Mouse (Mus musculus) CH12.LX (cell line): ENCODE results near the gene Fhit. TPM values are rescaled to one million over a fixed set of nuclear protein-coding genes. Genes with fewer than 3 reads are reported as not detected.
A peak's percentile ranks its signal among the peaks of the same experiment; 100 is the strongest.
"Not testable (repeated sequence)": the region's sequence is repeated elsewhere in the genome, so short reads cannot be mapped to it uniquely, and the experiment has no call there.

ENCODE experiments used
- DNase-seq: peaks from one replicate; pipeline ENCODE4 v3.0.0-alpha.2; 2013; ENCODE audit errors: extremely low read depth
- H3K27ac ChIP-seq: 2 replicates; pipeline ENCODE4 v1.5.1; 2012; ENCODE audit warnings: low read depth, mild to moderate bottlenecking, control low read depth, moderate library complexity; ENCODE audit not compliant: insufficient read depth
- H3K27me3 ChIP-seq: replicated peaks from 2 replicates; pipeline ENCODE3; 2012; ENCODE audit warnings: inconsistent platforms
- H3K36me3 ChIP-seq, 2 experiments: replicated peaks in 1 of 2; 2 replicates each; pipeline versions ENCODE3 to v1.6.1; 2012; ENCODE audit warnings: inconsistent platforms in 1 of 2, low read length in 1 of 2, mild to moderate bottlenecking in 1 of 2, mixed read lengths in 1 of 2, moderate library complexity in 1 of 2; ENCODE audit not compliant: control insufficient read depth in 1 of 2, insufficient read depth in 1 of 2
- H3K4me1 ChIP-seq, 2 experiments: 2 replicates each; pipeline ENCODE4 v1.6.1; 2012; ENCODE audit warnings: inconsistent platforms in 1 of 2, moderate library complexity in 1 of 2; ENCODE audit not compliant: insufficient read depth in 2 of 2, control insufficient read depth in 1 of 2
- H3K4me2 ChIP-seq: 2 replicates; pipeline ENCODE4 v1.6.1; 2012; ENCODE audit warnings: low read depth, mild to moderate bottlenecking, control low read depth; ENCODE audit not compliant: poor library complexity, insufficient read depth, severe bottlenecking
- H3K4me3 ChIP-seq, 3 experiments: fragments of 150-350 bp in 1 of 3; sonication (generic) in 1 of 3; replicated peaks in 1 of 3; 2 replicates each; pipeline versions ENCODE3 to v1.5.1; 2011 to 2012; ENCODE audit warnings: low read depth in 2 of 3, low read length in 2 of 3, mild to moderate bottlenecking in 2 of 3, moderate library complexity in 2 of 3, control low read depth in 1 of 3, improper control_type of control experiment in 1 of 3, inconsistent platforms in 1 of 3, mixed read lengths in 1 of 3; ENCODE audit not compliant: poor library complexity in 1 of 3
- H3K79me2 ChIP-seq: replicated peaks from 2 replicates; pipeline ENCODE4 v1.6.1; 2012; ENCODE audit warnings: mild to moderate bottlenecking, moderate library complexity; ENCODE audit not compliant: control insufficient read depth, poor library complexity, insufficient read depth, severe bottlenecking; ENCODE audit errors: extremely low read depth
- H3K9ac ChIP-seq: 2 replicates; pipeline ENCODE4 v1.6.1; 2012; ENCODE audit warnings: low read depth, mild to moderate bottlenecking, control low read depth, moderate library complexity; ENCODE audit not compliant: insufficient read depth
- H3K9me3 ChIP-seq: replicated peaks from 2 replicates; pipeline ENCODE3; 2012; ENCODE audit warnings: low read length, inconsistent platforms, mixed read lengths
- CTCF ChIP-seq, 2 experiments: IDR thresholded peaks in 1 of 2; conservative IDR thresholded peaks in 1 of 2; 2 replicates each; pipeline ENCODE4 v1.5.1; 2011 to 2012; ENCODE audit warnings: low read depth in 2 of 2, low read length in 2 of 2, improper control_type of control experiment in 1 of 2, inconsistent platforms in 1 of 2, mild to moderate bottlenecking in 1 of 2, moderate library complexity in 1 of 2
- E2F4 ChIP-seq: IDR thresholded peaks from 2 replicates; pipeline ENCODE4 v1.6.1; 2011; ENCODE audit warnings: low read depth, low read length, improper control_type of control experiment; ENCODE audit not compliant: insufficient replicate concordance
- ELF1 ChIP-seq: IDR thresholded peaks from 2 replicates; pipeline ENCODE4 v1.6.1; 2014; ENCODE audit warnings: low read depth, mild to moderate bottlenecking, inconsistent platforms, low read length, improper control_type of control experiment
- EP300 ChIP-seq: IDR thresholded peaks from 2 replicates; pipeline ENCODE4 v1.6.1; 2011; ENCODE audit warnings: low read length, improper control_type of control experiment
- ETS1 ChIP-seq: conservative IDR thresholded peaks from 2 replicates; pipeline ENCODE4 v1.6.1; 2012; ENCODE audit warnings: low read depth, mild to moderate bottlenecking, inconsistent platforms, low read length, improper control_type of control experiment, moderate library complexity
- HCFC1 ChIP-seq: IDR thresholded peaks from 2 replicates; pipeline ENCODE4 v1.6.1; 2012; ENCODE audit warnings: low read depth, mild to moderate bottlenecking, inconsistent platforms, low read length, improper control_type of control experiment
- JUN ChIP-seq: IDR thresholded peaks from 2 replicates; pipeline ENCODE4 v1.6.1; 2011; ENCODE audit warnings: low read depth, mild to moderate bottlenecking, low read length, improper control_type of control experiment, moderate library complexity; ENCODE audit not compliant: insufficient read depth
- JUND ChIP-seq: conservative IDR thresholded peaks from 2 replicates; pipeline ENCODE4 v1.6.1; 2011; ENCODE audit warnings: low read depth, low read length, improper control_type of control experiment
- KAT2A ChIP-seq: IDR thresholded peaks from 2 replicates; pipeline ENCODE4 v1.6.1; 2012; ENCODE audit warnings: low read length, improper control_type of control experiment, inconsistent platforms; ENCODE audit not compliant: insufficient replicate concordance
- MAFK ChIP-seq: IDR thresholded peaks from 2 replicates; pipeline ENCODE4 v1.6.1; 2011; ENCODE audit warnings: low read length, improper control_type of control experiment; ENCODE audit not compliant: insufficient replicate concordance
- MAX ChIP-seq: IDR thresholded peaks from 2 replicates; pipeline ENCODE4 v1.6.1; 2011; ENCODE audit warnings: low read length, improper control_type of control experiment
- MAZ ChIP-seq: IDR thresholded peaks from 2 replicates; pipeline ENCODE4 v1.6.1; 2012; ENCODE audit warnings: low read depth, mild to moderate bottlenecking, inconsistent platforms, low read length, improper control_type of control experiment, moderate library complexity
- MXI1 ChIP-seq: IDR thresholded peaks from 2 replicates; pipeline ENCODE4 v1.6.1; 2011; ENCODE audit warnings: mild to moderate bottlenecking, low read depth, low read length, improper control_type of control experiment
- NELFE ChIP-seq: IDR thresholded peaks from 2 replicates; pipeline ENCODE4 v1.6.1; 2011; ENCODE audit warnings: low read depth, low read length, improper control_type of control experiment
- PAX5 ChIP-seq: IDR thresholded peaks from 2 replicates; pipeline ENCODE4 v1.6.1; 2012; ENCODE audit warnings: low read length, inconsistent platforms, mixed read lengths
- SMC3 ChIP-seq: IDR thresholded peaks from 2 replicates; pipeline ENCODE4 v1.6.1; 2011; ENCODE audit warnings: low read depth, low read length, improper control_type of control experiment
- UBTF ChIP-seq: IDR thresholded peaks from 2 replicates; pipeline ENCODE4 v1.6.1; 2012; ENCODE audit warnings: low read depth, mild to moderate bottlenecking, inconsistent platforms, low read length, improper control_type of control experiment, moderate library complexity
- ZC3H11A ChIP-seq: IDR thresholded peaks from 2 replicates; pipeline ENCODE4 v1.6.1; 2012; ENCODE audit warnings: low read depth, mild to moderate bottlenecking, inconsistent platforms, low read length, improper control_type of control experiment
- ZKSCAN1 ChIP-seq: IDR thresholded peaks from 2 replicates; pipeline ENCODE4 v1.6.1; 2012; ENCODE audit warnings: low read depth, inconsistent platforms, low read length, improper control_type of control experiment, borderline replicate concordance
- ZMIZ1 ChIP-seq: IDR thresholded peaks from 2 replicates; pipeline ENCODE4 v1.6.1; 2012; ENCODE audit warnings: low read depth, mild to moderate bottlenecking, inconsistent platforms, low read length, improper control_type of control experiment
- ZNF384 ChIP-seq: IDR thresholded peaks from 2 replicates; pipeline ENCODE4 v1.6.1; 2012; ENCODE audit warnings: low read depth, low read length, improper control_type of control experiment, inconsistent platforms
- dilution Hi-C: fragments of 300-500 bp; cut with MboI; formaldehyde crosslinking; loops from 2 replicates; pipeline ENCODE4 v1.14.3; 2020; ENCODE audit warnings: low sequenced_read_pairs; ENCODE audit not compliant: extremely low pct_unique_long_range_greater_than_20kb, extremely low pct_ligation_motif_present
- in situ Hi-C: fragments of 300-500 bp; cut with MboI; formaldehyde crosslinking; loops from 3 replicates; pipeline ENCODE4 v1.14.3; 2019; ENCODE audit warnings: low sequenced_read_pairs, low pct_ligation_motif_present, low pct_unique_long_range_greater_than_20kb, mixed read lengths
- polyA plus RNA-seq: library from polyadenylated mRNA; unstranded; fragments of >175 nt; gene quantifications from 2 replicates; pipeline ENCODE4 v1.2.1, GENCODE M21; 2012; ENCODE audit warnings: low read depth; ENCODE audit not compliant: insufficient read length
- total RNA-seq, 2 experiments: library from RNA; depleted of rRNA; stranded (reverse); fragments of 300-350 nt in 1 of 2; fragments of >200 nt in 1 of 2; gene quantifications; 2 replicates each; pipeline ENCODE4 v1.2.3; 2012 to 2014

The Fhit gene
- total and polyA plus RNA-seq, 3 experiments = 0.64 to 1.9 (median 0.64) TPM

DNA sequence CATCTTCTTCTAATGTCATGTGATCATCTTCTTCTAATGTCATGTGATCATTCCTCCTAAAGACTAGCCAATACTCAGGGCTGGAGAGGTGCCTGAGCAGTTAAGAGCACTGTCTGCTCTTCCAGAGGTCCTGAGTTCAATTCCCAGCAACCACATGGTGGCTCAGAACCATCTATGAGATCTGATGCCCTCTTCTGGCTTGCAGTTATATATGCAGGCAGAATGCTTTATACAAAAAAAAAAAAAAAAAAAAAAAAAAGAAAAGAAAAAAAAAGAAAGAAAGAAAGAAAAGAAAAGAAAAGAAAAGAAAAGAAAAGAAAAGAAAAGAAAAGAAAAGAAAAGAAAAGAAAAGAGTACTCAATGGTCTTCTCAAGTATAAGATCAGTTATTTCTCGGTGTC is 407.0 kb downstream of the Fhit start:
- in situ Hi-C loops, H3K36me3 ChIP-seq, H3K4me3 ChIP-seq, H3K9ac ChIP-seq, dilution Hi-C loops, H3K27me3 ChIP-seq, H3K27ac ChIP-seq, H3K9me3 ChIP-seq, H3K79me2 ChIP-seq, H3K4me2 ChIP-seq, H3K4me1 ChIP-seq, DNase-seq: not testable (repeated sequence)
- peak; percentile 79 for TF ChIP-seq ZNF384

DNA sequence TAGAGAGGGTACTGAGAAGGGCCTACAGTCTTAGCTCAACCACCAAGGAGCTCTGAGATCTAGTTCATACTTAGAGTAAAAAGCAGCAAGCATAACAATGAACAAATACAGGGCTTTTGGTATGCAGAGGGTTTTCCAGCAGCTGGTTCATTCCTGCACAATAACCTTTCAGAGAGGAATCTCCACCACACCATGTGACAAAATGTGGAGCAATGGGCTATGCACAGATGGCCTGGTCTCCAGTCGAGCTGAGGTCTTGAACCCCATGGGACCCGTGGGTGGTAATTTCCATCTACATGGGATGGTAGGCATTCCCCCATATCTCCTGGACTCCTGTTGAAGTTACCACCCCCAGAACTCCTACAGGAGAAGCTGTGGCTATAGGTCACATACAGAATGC is 423.8 kb downstream of the Fhit start:
- Histone ChIP-seq H3K79me2 (no peaks in the 10 kb centered on the region), H3K27ac (no peak overlapping the region), H3K27me3 (no peaks in the 10 kb centered on the region), H3K4me2 (no peak overlapping the region), H3K4me1 (peaks cover 0 to 4% of the 10 kb centered on the region in 2 experiments; a peak in 1 of 4 replicates), H3K36me3 (no peaks in the 10 kb centered on the region)
- no peak for DNase-seq
- in situ Hi-C loops = no loop called here
- dilution Hi-C loops = no loop called here
- TF ChIP-seq ZMIZ1 (no peak), MAFK (no peak), KAT2A (no peak), JUN (no peak)
- TF ChIP-seq, all 38 proteins: peak for 0
- H3K9me3 ChIP-seq = no peaks in the 10 kb centered on the region
- H3K4me3 ChIP-seq = no peak overlapping the region
- no peak overlapping the region for H3K9ac ChIP-seq

DNA sequence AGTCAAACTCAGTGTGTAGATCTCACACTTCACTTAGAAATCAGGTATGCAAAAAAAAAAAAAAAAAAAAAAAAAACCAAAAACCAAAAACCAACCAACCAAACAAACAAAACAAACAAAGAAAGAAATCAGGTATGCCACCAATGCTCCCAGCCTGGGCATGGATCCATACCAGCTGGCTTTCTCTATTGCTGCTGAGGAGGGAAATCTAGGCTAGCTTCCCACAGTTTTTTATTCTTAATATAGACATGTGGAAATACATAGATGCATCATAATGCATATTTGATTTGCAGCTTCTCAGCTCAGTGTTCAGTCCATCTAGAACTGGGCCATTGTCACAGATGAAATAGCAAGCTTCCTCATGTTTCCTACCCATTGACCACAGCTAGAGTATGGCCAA is 439.3 kb downstream of the Fhit start:
- no peaks in the 10 kb centered on the region for H3K36me3 ChIP-seq
- DNase-seq = no peak
- no peaks in the 10 kb centered on the region for H3K27me3 ChIP-seq
- in situ Hi-C loops (no loop called here), dilution Hi-C loops (no loop called here)
- no peaks in the 10 kb centered on the region for H3K79me2 ChIP-seq
- H3K4me3 ChIP-seq = no peak overlapping the region
- H3K9me3 ChIP-seq = no peaks in the 10 kb centered on the region
- no peaks in the 10 kb centered on the region for H3K4me1 ChIP-seq
- no peak overlapping the region for H3K9ac ChIP-seq
- no peak overlapping the region for H3K27ac ChIP-seq
- no peak for TF ChIP-seq MAZ
- TF ChIP-seq ZKSCAN1 = no peak
- no peak for TF ChIP-seq E2F4
- no peak for TF ChIP-seq MAX
- TF ChIP-seq NELFE = no peak
- TF ChIP-seq CTCF (conservative IDR thresholded peaks at IDR 0.05 in 1 of 2, IDR thresholded peaks at IDR 0.05 in 1 of 2; ENCODE audit: low read depth in 2 of 2, low read length in 2 of 2) = no peak
- TF ChIP-seq PAX5 = no peak
- TF ChIP-seq UBTF = no peak
- no peak for TF ChIP-seq ELF1
- no peak for TF ChIP-seq ZC3H11A
- no peak for TF ChIP-seq MXI1
- TF ChIP-seq EP300 = no peak
- no peak for TF ChIP-seq JUND
- TF ChIP-seq SMC3 = no peak
- no peak for TF ChIP-seq ETS1
- no peak for TF ChIP-seq KAT2A
- TF ChIP-seq HCFC1 = no peak
- TF ChIP-seq, all 38 proteins: peak for 0
- H3K4me2 ChIP-seq = no peak overlapping the region
